8 mouse cellular contexts compared by ENCODE assay signal in the genomic region with DNA sequence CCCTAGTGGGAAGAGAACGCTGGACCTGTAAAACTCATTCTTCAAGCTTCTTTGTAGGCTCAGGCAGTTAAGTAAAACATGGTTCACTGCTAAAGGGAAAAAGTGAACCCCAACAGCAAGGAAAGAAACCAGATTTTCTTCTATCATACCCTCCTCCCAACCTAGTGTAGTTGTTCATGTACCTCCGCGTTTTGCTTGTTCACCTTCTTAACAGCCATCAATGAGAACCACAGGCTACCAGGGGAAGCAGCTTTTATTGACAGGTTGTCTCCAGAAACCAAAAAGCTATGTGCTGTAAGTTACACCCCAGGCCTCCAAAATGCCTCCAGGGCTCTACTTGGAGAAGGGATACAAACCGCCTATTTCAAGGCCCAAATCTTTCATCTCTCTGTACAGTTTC. TPM values are rescaled to one million over a fixed set of nuclear protein-coding genes. Genes with fewer than 3 reads are reported as not detected.
DNase-seq lines count a peak whose midpoint lies in the region; ATAC-seq and TF ChIP-seq lines count a peak whose summit lies in the region.

No protein-coding gene starts in this region.

- no peak for ATAC-seq in heart, embryonic 13.5 days (ENCODE audit: extremely low read depth, insufficient number of reproducible peaks, low FRiP score, low TSS enrichment)
- no peak for ATAC-seq in G1E (ENCODE audit: extremely low read depth, insufficient number of reproducible peaks, low FRiP score, poor library complexity, severe bottlenecking)
- no peak for ATAC-seq in forebrain, embryonic 15.5 days (replicated peaks)
- ATAC-seq in liver, embryonic 15.5 days (ENCODE audit: insufficient read depth), result no peak

- 70% methylated on average over 4 of the region's 4 CpGs for WGBS in heart, embryonic 13.5 days
- WGBS in forebrain, embryonic 15.5 days, result 65% methylated on average over 4 of the region's 4 CpGs
- WGBS in liver, embryonic 15.5 days (ENCODE audit: insufficient replicate concordance), result 60% methylated on average over 4 of the region's 4 CpGs

- H3K36me3 ChIP-seq in heart, embryonic 13.5 days, result peaks cover 65% of the 10 kb centered on the region
- peaks cover 71% of the 10 kb centered on the region for H3K36me3 ChIP-seq in G1E (replicated peaks)
- peaks cover 30% of the 10 kb centered on the region for H3K36me3 ChIP-seq in forebrain, embryonic 15.5 days
- peaks cover 49% of the 10 kb centered on the region for H3K36me3 ChIP-seq in liver, embryonic 15.5 days (replicated peaks)

- peak overlapping the region; percentile 74 for H3K4me2 ChIP-seq in heart, embryonic 13.5 days
- H3K4me2 ChIP-seq in forebrain, embryonic 15.5 days (replicated peaks), result peak overlapping the region; percentile 52
- H3K4me2 ChIP-seq in liver, embryonic 15.5 days, result peak overlapping the region; percentile 77

- no peak for TF ChIP-seq CTCF in G1E (IDR thresholded peaks at IDR 0.05; ENCODE audit: low read depth, low read length)

- H3K27me3 ChIP-seq in heart, embryonic 13.5 days (replicated peaks), result no peaks in the 10 kb centered on the region
- no peaks in the 10 kb centered on the region for H3K27me3 ChIP-seq in G1E (ENCODE audit: insufficient read depth, low read length)
- no peaks in the 10 kb centered on the region for H3K27me3 ChIP-seq in forebrain, embryonic 15.5 days
- H3K27me3 ChIP-seq in liver, embryonic 15.5 days, result no peaks in the 10 kb centered on the region

- intact Hi-C loops in heart, postnatal 36 days (cut with DNase I), result no loop called here

- H3K27ac ChIP-seq in heart, embryonic 13.5 days (replicated peaks), result peak overlapping the region; percentile 47; the same call in 1 of the 2 replicates
- peak overlapping the region; percentile 92 for H3K27ac ChIP-seq in forebrain, embryonic 15.5 days (replicated peaks)
- peak overlapping the region; percentile 56 for H3K27ac ChIP-seq in liver, embryonic 15.5 days (replicated peaks)

- H3K4me3 ChIP-seq in heart, embryonic 13.5 days, result peak overlapping the region; percentile 88; the same call in 1 of the 2 replicates
- peak overlapping the region; percentile 94; the same call in 1 of the 2 replicates for H3K4me3 ChIP-seq in G1E (ENCODE audit: low read depth, low read length)
- peak overlapping the region; percentile 74; the same call in 1 of the 2 replicates for H3K4me3 ChIP-seq in forebrain, embryonic 15.5 days
- H3K4me3 ChIP-seq in liver, embryonic 15.5 days (replicated peaks), result peak overlapping the region; percentile 83

- no peaks in the 10 kb centered on the region for H3K9me3 ChIP-seq in heart, embryonic 13.5 days
- no peaks in the 10 kb centered on the region for H3K9me3 ChIP-seq in G1E (replicated peaks)
- H3K9me3 ChIP-seq in forebrain, embryonic 15.5 days, result no peaks in the 10 kb centered on the region
- H3K9me3 ChIP-seq in liver, embryonic 15.5 days (replicated peaks), result no peaks in the 10 kb centered on the region

- DNase-seq in heart, postnatal 36 days, result no peak
- DNase-seq in G1E (ENCODE audit: low spot score), result no peak
- no peak for DNase-seq in gastrocnemius, postnatal 4 days (ENCODE audit: low spot score in 2 of 2)
- DNase-seq in layer of hippocampus, adult 11-12 months (ENCODE audit: low spot score), result no peak
- no peak for DNase-seq in retina, embryonic 14.5 days (ENCODE audit: low spot score)

- H3K9ac ChIP-seq in heart, embryonic 13.5 days, result peak overlapping the region; percentile 98; the same call in 1 of the 2 replicates
- peak overlapping the region; percentile 88; the same call in 1 of the 2 replicates for H3K9ac ChIP-seq in forebrain, embryonic 15.5 days (replicated peaks)
- H3K9ac ChIP-seq in liver, embryonic 15.5 days, result no peak overlapping the region

- peaks cover 31% of the 10 kb centered on the region for H3K4me1 ChIP-seq in heart, embryonic 13.5 days
- H3K4me1 ChIP-seq in G1E (ENCODE audit: insufficient read depth, low read depth, low read length), result peaks cover 57% of the 10 kb centered on the region
- H3K4me1 ChIP-seq in forebrain, embryonic 15.5 days, result peaks cover 29% of the 10 kb centered on the region
- peaks cover 71% of the 10 kb centered on the region for H3K4me1 ChIP-seq in liver, embryonic 15.5 days (replicated peaks)

RNA-seq across cellular contexts. Expression of a gene that starts 0.5 kb away (rescaled TPM):
- 48.4 and 52.2 TPM in 2 replicates for polyA plus RNA-seq in heart, embryonic 13.5 days (2015; fragmentation: Nextera tagmentation; extraction: Ambion mirVana)
- 10 to 100 TPM; 22.1 to 22.3 TPM for total RNA-seq in heart, postnatal 36 days (2021)
- total RNA-seq in G1E (2014; fragmentation: Nextera tagmentation) (40.1 and 64.5 TPM in 2 replicates), G1E (2017) (11.8 and 12.8 TPM in 2 replicates)
- polyA plus RNA-seq in G1E (2012), result 44.1 and 53.3 TPM in 2 replicates
- 132 and 135 TPM in 2 replicates for polyA plus RNA-seq in forebrain, embryonic 15.5 days (2015; fragmentation: Nextera tagmentation; extraction: Ambion mirVana)
- polyA plus RNA-seq in liver, embryonic 15.5 days (2015; fragmentation: Nextera tagmentation; extraction: Ambion mirVana), result 24.9 and 28.5 TPM in 2 replicates
- total RNA-seq in gastrocnemius, postnatal 4 days (2021), result 10 to 100 TPM; 22.2 to 22.3 TPM

RNA-seq across cellular contexts. Expression of a gene that starts 6.5 kb away (rescaled TPM):
- polyA plus RNA-seq in heart, embryonic 13.5 days (2015; fragmentation: Nextera tagmentation; extraction: Ambion mirVana), result 77.2 and 89.6 TPM in 2 replicates
- total RNA-seq in heart, postnatal 36 days (2021), result 10 to 100 TPM; 84.9 to 88.8 TPM
- 33.4 and 34.3 TPM in 2 replicates for total RNA-seq in G1E (2014; fragmentation: Nextera tagmentation)
- total RNA-seq in G1E (2017), result 96.2 and 111 TPM in 2 replicates
- polyA plus RNA-seq in G1E (2012), result 38.5 and 47.9 TPM in 2 replicates
- 105 and 110 TPM in 2 replicates for polyA plus RNA-seq in forebrain, embryonic 15.5 days (2015; fragmentation: Nextera tagmentation; extraction: Ambion mirVana)
- 40.6 and 41.4 TPM in 2 replicates for polyA plus RNA-seq in liver, embryonic 15.5 days (2015; fragmentation: Nextera tagmentation; extraction: Ambion mirVana)
- 10 to 100 TPM; 88.1 to 89.8 TPM for total RNA-seq in gastrocnemius, postnatal 4 days (2021)

RNA-seq across cellular contexts. Expression of a gene that starts 7.3 kb away (rescaled TPM):
- polyA plus RNA-seq in heart, embryonic 13.5 days (2015; fragmentation: Nextera tagmentation; extraction: Ambion mirVana), result 36.1 and 42.1 TPM in 2 replicates
- total RNA-seq in heart, postnatal 36 days (2021), result 10 to 100 TPM; 13.2 to 14.2 TPM
- total RNA-seq in G1E (2014; fragmentation: Nextera tagmentation) (45.7 and 168 TPM in 2 replicates), G1E (2017) (27.0 and 36.7 TPM in 2 replicates)
- 38.5 and 53.0 TPM in 2 replicates for polyA plus RNA-seq in G1E (2012)
- 46.5 and 53.1 TPM in 2 replicates for polyA plus RNA-seq in forebrain, embryonic 15.5 days (2015; fragmentation: Nextera tagmentation; extraction: Ambion mirVana)
- 214 and 226 TPM in 2 replicates for polyA plus RNA-seq in liver, embryonic 15.5 days (2015; fragmentation: Nextera tagmentation; extraction: Ambion mirVana)
- 10 to 100 TPM; 22.6 to 25.8 TPM for total RNA-seq in gastrocnemius, postnatal 4 days (2021)

RNA-seq across cellular contexts. Expression of a gene that starts 18.2 kb away (rescaled TPM):
- polyA plus RNA-seq in heart, embryonic 13.5 days (2015; fragmentation: Nextera tagmentation; extraction: Ambion mirVana), result 54.6 and 55.1 TPM in 2 replicates
- 10 to 100 TPM; 14.5 to 19.7 TPM for total RNA-seq in heart, postnatal 36 days (2021)
- total RNA-seq in G1E (2014; fragmentation: Nextera tagmentation) (27.3 and 30.8 TPM in 2 replicates), G1E (2017) (16.9 and 21.5 TPM in 2 replicates)
- polyA plus RNA-seq in G1E (2012), result 44.8 and 50.0 TPM in 2 replicates
- 107 and 111 TPM in 2 replicates for polyA plus RNA-seq in forebrain, embryonic 15.5 days (2015; fragmentation: Nextera tagmentation; extraction: Ambion mirVana)
- 21.9 and 23.5 TPM in 2 replicates for polyA plus RNA-seq in liver, embryonic 15.5 days (2015; fragmentation: Nextera tagmentation; extraction: Ambion mirVana)
- 10 to 100 TPM; 18.5 to 19.5 TPM for total RNA-seq in gastrocnemius, postnatal 4 days (2021)

RNA-seq across cellular contexts. Expression of a gene that starts 37.1 kb away (rescaled TPM):
- 424 and 495 TPM in 2 replicates for polyA plus RNA-seq in heart, embryonic 13.5 days (2015; fragmentation: Nextera tagmentation; extraction: Ambion mirVana)
- total RNA-seq in heart, postnatal 36 days (2021), result 1,000 to 10,000 TPM; 1,421 to 1,530 TPM
- total RNA-seq in G1E (2014; fragmentation: Nextera tagmentation) (209 and 219 TPM in 2 replicates), G1E (2017) (275 and 300 TPM in 2 replicates)
- 47.9 and 101 TPM in 2 replicates for polyA plus RNA-seq in G1E (2012)
- 215 and 221 TPM in 2 replicates for polyA plus RNA-seq in forebrain, embryonic 15.5 days (2015; fragmentation: Nextera tagmentation; extraction: Ambion mirVana)
- polyA plus RNA-seq in liver, embryonic 15.5 days (2015; fragmentation: Nextera tagmentation; extraction: Ambion mirVana), result 137 and 144 TPM in 2 replicates
- total RNA-seq in gastrocnemius, postnatal 4 days (2021), result 100 to 1,000 TPM; 471 to 503 TPM
